Mouse (Mus musculus) adrenal gland, adult (tissue): ENCODE results near the gene Rab6a.
A peak's percentile ranks its signal among the peaks of the same experiment; 100 is the strongest.

Source experiments
- DNase-seq, 2 experiments: peaks; one replicate each; pipeline ENCODE4 v3.0.0; 2022 to 2023; ENCODE audit warnings: low spot score in 1 of 2; ENCODE audit not compliant: inconsistent age in 2 of 2

Rab6a gene

GRCm38 (mm10) chr7:100681132-100681531 is 73.9 kb downstream of the Rab6a start:
- DNase-seq = no peak

GRCm38 (mm10) chr7:100683241-100683640 is 76.0 kb downstream of the Rab6a start:
- no peak for DNase-seq

GRCm38 (mm10) chr7:100684081-100684480 is 76.9 kb downstream of the Rab6a start:
- no peak for DNase-seq

- DNase-seq = peak; percentile 38 to 79
These were observed 77.3 kb downstream of the Rab6a start for GRCm38 (mm10) chr7:100684538-100684937.

- peak; percentile 79 to 88 for DNase-seq
These were observed 78.1 kb downstream of the Rab6a start for GRCm38 (mm10) chr7:100685061-100686030.

GRCm38 (mm10) chr7:100688471-100688870 is 81.3 kb downstream of the Rab6a start:
- DNase-seq = no peak
